Mouse (Mus musculus) small intestine, adult 2 months (tissue): ENCODE measurements around the gene Ctbp1. TPM values are rescaled to one million over a fixed set of nuclear protein-coding genes. Genes with fewer than 3 reads are reported as not detected.

Experiments used
- H3K27ac ChIP-seq: fragments of 200-500 bp; 2 replicates; pipeline ENCODE4 v1.5.1; 2012; ENCODE audit warnings: low read depth, low read length, control low read depth, inconsistent platforms; ENCODE audit not compliant: insufficient read depth
- H3K27me3 ChIP-seq: fragments of 200-500 bp; 2 replicates; pipeline ENCODE4 v1.6.1; 2012; ENCODE audit warnings: mild to moderate bottlenecking, moderate library complexity, low read length, inconsistent platforms; ENCODE audit not compliant: control insufficient read depth, insufficient read depth
- H3K36me3 ChIP-seq: fragments of 200-500 bp; 2 replicates; pipeline ENCODE4 v1.6.1; 2012; ENCODE audit warnings: mild to moderate bottlenecking, low read length, control low read depth, inconsistent platforms; ENCODE audit not compliant: control insufficient read depth, insufficient read depth
- H3K4me1 ChIP-seq: fragments of 200-500 bp; 2 replicates; pipeline ENCODE4 v1.6.1; 2012; ENCODE audit warnings: low read length, inconsistent platforms, mixed read lengths; ENCODE audit not compliant: control insufficient read depth, insufficient read depth, insufficient read length
- H3K4me3 ChIP-seq: fragments of 200-500 bp; 2 replicates; pipeline ENCODE4 v1.5.1; 2012; ENCODE audit warnings: low read depth, mild to moderate bottlenecking, control low read depth, inconsistent platforms, low read length, moderate library complexity
- CTCF ChIP-seq: fragments of 200-500 bp; IDR thresholded peaks from 2 replicates; pipeline ENCODE4 v1.5.1; 2012; ENCODE audit warnings: low read depth, mild to moderate bottlenecking, control low read depth, inconsistent platforms, low read length, moderate library complexity, mixed read lengths; ENCODE audit not compliant: insufficient replicate concordance, insufficient read length; ENCODE audit errors: extremely low read depth
- POLR2A ChIP-seq: fragments of 200-500 bp; IDR thresholded peaks from 2 replicates; pipeline ENCODE4 v1.6.1; 2012; ENCODE audit warnings: low read depth, mild to moderate bottlenecking, control low read depth, inconsistent platforms, low read length, moderate library complexity
- WGBS: fragments of 180-500 bp; shearing (Covaris S2); methylation state at CpG from one replicate; pipeline ENCODE4 v1.1.7; 2018; 5-methylcytosine and 5-hydroxymethylcytosine counted together
- polyA plus RNA-seq: library from polyadenylated mRNA; depleted of rRNA; stranded (reverse); fragments of >200 nt; gene quantifications from 2 replicates; pipeline ENCODE4 v1.2.3, GENCODE M21; 2012; rRNA removed

The Ctbp1 gene
- 154 and 390 TPM in 2 replicates for polyA plus RNA-seq

- Histone ChIP-seq H3K4me3 (peak within 1 kb of the TSS; percentile 84), H3K27me3 (no peaks in the 10 kb centered on the region), H3K36me3 (peaks cover 2% of the 10 kb centered on the region; the same call in 1 of the 2 replicates), H3K4me1 (peaks cover 11% of the 10 kb centered on the region), H3K27ac (peak within 1 kb of the TSS; percentile 91)
- WGBS: under 1% methylated on average over 57 of the region's 57 CpGs
- TF ChIP-seq CTCF (peak; percentile 18; the same call in 1 of the 2 replicates), POLR2A (no peak; the same call in none of the 2 replicates)
Observed at GRCm38 (mm10) chr5:33274953-33275454, at the start of gene Ctbp1. Gene Ctbp1, minus strand, starts transcription at chr5:33274994.

GRCm38 (mm10) chr5:33324491-33324890 is 49.7 kb upstream of the Ctbp1 start:
- WGBS: 67% methylated on average over 2 of the region's 2 CpGs

GRCm38 (mm10) chr5:33312192-33312591 is 37.4 kb upstream of the Ctbp1 start:
- Histone ChIP-seq H3K27me3 (no peaks in the 10 kb centered on the region), H3K36me3 (no peaks in the 10 kb centered on the region), H3K27ac (no peak overlapping the region), H3K4me3 (no peak overlapping the region), H3K4me1 (no peaks in the 10 kb centered on the region)
- 76% methylated on average over 7 of the region's 7 CpGs for WGBS
- TF ChIP-seq POLR2A: no peak
- no peak for TF ChIP-seq CTCF

More at GRCm38 (mm10) chr5:33324491-33324890, 49.7 kb upstream of the Ctbp1 start:
- no peak for TF ChIP-seq POLR2A
- TF ChIP-seq CTCF: no peak
- H3K4me1 ChIP-seq: no peaks in the 10 kb centered on the region
- no peak overlapping the region for H3K4me3 ChIP-seq
- H3K27ac ChIP-seq: no peak overlapping the region
- no peaks in the 10 kb centered on the region for H3K36me3 ChIP-seq
- H3K27me3 ChIP-seq: no peaks in the 10 kb centered on the region

GRCm38 (mm10) chr5:33310704-33311462 is 36.1 kb upstream of the Ctbp1 start:
- Histone ChIP-seq H3K27ac (no peak overlapping the region), H3K27me3 (no peaks in the 10 kb centered on the region), H3K36me3 (no peaks in the 10 kb centered on the region), H3K4me1 (no peaks in the 10 kb centered on the region), H3K4me3 (no peak overlapping the region)
- no peak for TF ChIP-seq POLR2A
- TF ChIP-seq CTCF: no peak
- WGBS: 78% methylated on average over 3 of the region's 3 CpGs

- H3K4me1 ChIP-seq: no peaks in the 10 kb centered on the region
- H3K4me3 ChIP-seq: no peak overlapping the region
- H3K27me3 ChIP-seq: no peaks in the 10 kb centered on the region
- no peak for TF ChIP-seq POLR2A
- no peak for TF ChIP-seq CTCF
- WGBS: 74% methylated on average over 2 of the region's 2 CpGs
- no peaks in the 10 kb centered on the region for H3K36me3 ChIP-seq
- no peak overlapping the region for H3K27ac ChIP-seq
Observed at GRCm38 (mm10) chr5:33301801-33302200, 27.0 kb upstream of the Ctbp1 start.

GRCm38 (mm10) chr5:33297164-33297563 is 22.4 kb upstream of the Ctbp1 start:
- peak; percentile 57; the same call in 1 of the 2 replicates for TF ChIP-seq CTCF
- no peak for TF ChIP-seq POLR2A
- Histone ChIP-seq H3K4me3 (no peak overlapping the region), H3K27me3 (no peaks in the 10 kb centered on the region), H3K4me1 (no peaks in the 10 kb centered on the region), H3K27ac (no peak overlapping the region), H3K36me3 (no peaks in the 10 kb centered on the region)
- 72% methylated on average over 6 of the region's 6 CpGs for WGBS

- H3K27me3 ChIP-seq: no peaks in the 10 kb centered on the region
- H3K27ac ChIP-seq: no peak overlapping the region
- no peaks in the 10 kb centered on the region for H3K4me1 ChIP-seq
- no peak overlapping the region for H3K4me3 ChIP-seq
- H3K36me3 ChIP-seq: no peaks in the 10 kb centered on the region
- TF ChIP-seq POLR2A (no peak), CTCF (no peak)
- 22% methylated on average over 16 of the region's 16 CpGs for WGBS
Observed at GRCm38 (mm10) chr5:33293796-33294430, 19.1 kb upstream of the Ctbp1 start.
